Mouse (Mus musculus) heart, embryonic 14.5 days (tissue): ENCODE results near the gene Tmem204. TPM values are rescaled to one million over a fixed set of nuclear protein-coding genes. Genes with fewer than 3 reads are reported as not detected.
"Not testable (repeated sequence)": the region's sequence is repeated elsewhere in the genome, so short reads cannot be mapped to it uniquely, and the experiment has no call there.

Source experiments
- ATAC-seq: fragments of 200-750 bp; cut with Nextera tagmentation; 2 replicates; pipeline ENCODE4 v1.8.0; 2017; ENCODE audit warnings: low read depth, moderate TSS enrichment; ENCODE audit not compliant: insufficient number of reproducible peaks, insufficient read depth, low FRiP score
- H3K27ac ChIP-seq, 2 experiments: fragments of 200-500 bp in 1 of 2; fragments of 300-500 bp in 1 of 2; sonication (generic) in 1 of 2; replicated peaks in 1 of 2; 2 replicates each; pipeline ENCODE4 v1.5.1; 2012 to 2014; ENCODE audit warnings: low read depth in 2 of 2, low read length in 2 of 2, control low read depth in 1 of 2, mild to moderate bottlenecking in 1 of 2, mixed read lengths in 1 of 2; ENCODE audit not compliant: control insufficient read depth in 1 of 2, insufficient read depth in 1 of 2
- H3K27me3 ChIP-seq: fragments of 300-500 bp; sonication (generic); 2 replicates; pipeline ENCODE4 v1.6.1; 2014; ENCODE audit warnings: mild to moderate bottlenecking, low read length, control low read depth; ENCODE audit not compliant: control insufficient read depth, insufficient read depth
- H3K36me3 ChIP-seq: fragments of 300-500 bp; sonication (generic); 2 replicates; pipeline ENCODE4 v1.6.1; 2014; ENCODE audit warnings: mild to moderate bottlenecking, control low read depth, low read length, mixed read lengths; ENCODE audit not compliant: control insufficient read depth, insufficient read depth
- H3K4me1 ChIP-seq, 2 experiments: fragments of 200-500 bp in 1 of 2; fragments of 300-500 bp in 1 of 2; sonication (generic) in 1 of 2; 2 replicates each; pipeline ENCODE4 v1.6.1; 2012 to 2014; ENCODE audit warnings: low read length in 2 of 2, control low read depth in 1 of 2, mixed read lengths in 1 of 2; ENCODE audit not compliant: control insufficient read depth in 2 of 2, insufficient read depth in 2 of 2
- H3K4me2 ChIP-seq: fragments of 300-500 bp; sonication (generic); 2 replicates; pipeline ENCODE4 v1.6.1; 2014; ENCODE audit warnings: mild to moderate bottlenecking, low read length
- H3K4me3 ChIP-seq, 2 experiments: fragments of 200-500 bp in 1 of 2; fragments of 300-500 bp in 1 of 2; sonication (generic) in 1 of 2; 2 replicates each; pipeline ENCODE4 v1.5.1; 2012 to 2014; ENCODE audit warnings: low read length in 2 of 2, mild to moderate bottlenecking in 2 of 2, control low read depth in 1 of 2, low read depth in 1 of 2, moderate library complexity in 1 of 2; ENCODE audit not compliant: control insufficient read depth in 1 of 2, insufficient read depth in 1 of 2
- H3K9ac ChIP-seq: fragments of 300-500 bp; sonication (generic); 2 replicates; pipeline ENCODE4 v1.6.1; 2014; ENCODE audit warnings: mild to moderate bottlenecking, low read length
- H3K9me3 ChIP-seq: fragments of 300-500 bp; sonication (generic); 2 replicates; pipeline ENCODE4 v1.6.1; 2016; ENCODE audit warnings: low read length, control low read depth; ENCODE audit not compliant: control insufficient read depth
- WGBS: fragments of 180-500 bp; shearing (Covaris S2); extraction: QIAGEN DNeasy Blood & Tissue Kit; methylation state at CpG from one replicate; pipeline ENCODE4 v1.1.7; 2014; 5-methylcytosine and 5-hydroxymethylcytosine counted together
- polyA plus RNA-seq: library from polyadenylated mRNA; unstranded; fragments of >200 nt; fragmentation: Nextera tagmentation; extraction: Ambion mirVana; gene quantifications from 2 replicates; pipeline ENCODE4 v1.2.1, GENCODE M21; 2014

Tmem204 gene
- polyA plus RNA-seq: 19.5 and 23.4 TPM in 2 replicates

- peak within 1 kb of the TSS; percentile 78 to 81 for H3K27ac ChIP-seq
- no peaks in the 10 kb centered on the region for H3K9me3 ChIP-seq
- peaks cover 33 to 40% of the 10 kb centered on the region in 2 experiments for H3K4me1 ChIP-seq
- peak within 1 kb of the TSS; percentile 60; the same call in 1 of the 2 replicates for H3K4me2 ChIP-seq
- ATAC-seq: peak; percentile 75
- 0 out of 2 replicates have a peak, but pooled peaks cover 6% of the 10 kb centered on the region for H3K36me3 ChIP-seq
- no peak within 1 kb of the TSS; the same call in 1 of the 2 replicates for H3K9ac ChIP-seq
- no peak within 1 kb of the TSS for H3K4me3 ChIP-seq
- H3K27me3 ChIP-seq: no peaks in the 10 kb centered on the region
- 3% methylated on average over 7 of the region's 7 CpGs for WGBS
These were observed at the start of gene Tmem204 for GRCm38 (mm10) chr17:25083444-25083931. TSS of gene Tmem204 (minus strand) at chr17:25083591.

GRCm38 (mm10) chr17:25130060-25130459 lies 46.7 kb upstream of the Tmem204 start:
- no peaks in the 10 kb centered on the region for H3K36me3 ChIP-seq
- H3K4me1 ChIP-seq: peaks cover 2 to 9% of the 10 kb centered on the region in 2 experiments; a peak in 3 of 4 replicates
- no peaks in the 10 kb centered on the region for H3K9me3 ChIP-seq
- no peaks in the 10 kb centered on the region for H3K27me3 ChIP-seq
- H3K4me3 ChIP-seq: no peak overlapping the region
- H3K27ac ChIP-seq: no peak overlapping the region
- H3K4me2 ChIP-seq: no peak overlapping the region
- H3K9ac ChIP-seq: no peak overlapping the region
- ATAC-seq: no peak
- 76% methylated on average over 1 of the region's 1 CpGs for WGBS

- 42% methylated on average over 9 of the region's 9 CpGs for WGBS
- Histone ChIP-seq H3K9ac (no peak overlapping the region), H3K4me1 (no peaks in the 10 kb centered on the region), H3K9me3 (no peaks in the 10 kb centered on the region), H3K27ac (no peak overlapping the region), H3K4me3 (no peak overlapping the region), H3K36me3 (no peaks in the 10 kb centered on the region), H3K4me2 (no peak overlapping the region), H3K27me3 (no peaks in the 10 kb centered on the region)
- no peak for ATAC-seq
These were observed 44.3 kb upstream of the Tmem204 start for GRCm38 (mm10) chr17:25127681-25128080.

- peak; percentile 66 for ATAC-seq
- Histone ChIP-seq H3K9me3 (no peaks in the 10 kb centered on the region), H3K4me3 (no peak overlapping the region), H3K36me3 (no peaks in the 10 kb centered on the region), H3K27ac (no peak overlapping the region), H3K9ac (no peak overlapping the region), H3K4me1 (no peaks in the 10 kb centered on the region), H3K27me3 (no peaks in the 10 kb centered on the region), H3K4me2 (peak overlapping the region; percentile 4; the same call in 1 of the 2 replicates)
- 10% methylated on average over 8 of the region's 8 CpGs for WGBS
These were observed 43.7 kb upstream of the Tmem204 start for GRCm38 (mm10) chr17:25127079-25127478.

GRCm38 (mm10) chr17:25125442-25126060 lies 42.2 kb upstream of the Tmem204 start:
- 60% methylated on average over 3 of the region's 3 CpGs for WGBS
- H3K4me2 ChIP-seq, H3K27ac ChIP-seq, ATAC-seq, H3K4me1 ChIP-seq, H3K36me3 ChIP-seq, H3K4me3 ChIP-seq, H3K27me3 ChIP-seq, H3K9ac ChIP-seq, H3K9me3 ChIP-seq: not testable (repeated sequence)

GRCm38 (mm10) chr17:25123979-25124378 lies 40.6 kb upstream of the Tmem204 start:
- Histone ChIP-seq H3K4me1 (no peaks in the 10 kb centered on the region), H3K4me3 (no peak overlapping the region), H3K9me3 (no peaks in the 10 kb centered on the region), H3K27me3 (no peaks in the 10 kb centered on the region), H3K27ac (no peak overlapping the region), H3K9ac (no peak overlapping the region), H3K4me2 (no peak overlapping the region), H3K36me3 (no peaks in the 10 kb centered on the region)
- no peak for ATAC-seq
- 35% methylated on average over 7 of the region's 7 CpGs for WGBS

- no peaks in the 10 kb centered on the region for H3K9me3 ChIP-seq
- no peak within 1 kb of the TSS for H3K27ac ChIP-seq
- H3K4me2 ChIP-seq: no peak within 1 kb of the TSS
- ATAC-seq: no peak
- 25% methylated on average over 3 of the region's 3 CpGs for WGBS
- H3K4me1 ChIP-seq: peaks cover 0 to 3% of the 10 kb centered on the region in 2 experiments; a peak in 2 of 4 replicates
- no peak within 1 kb of the TSS for H3K9ac ChIP-seq
- H3K27me3 ChIP-seq: no peaks in the 10 kb centered on the region
- no peak within 1 kb of the TSS for H3K4me3 ChIP-seq
- no peaks in the 10 kb centered on the region for H3K36me3 ChIP-seq
These were observed 37.0 kb upstream of the Tmem204 start, which contains the start of gene Ptx4 for GRCm38 (mm10) chr17:25120406-25120805. TSS of gene Ptx4 (plus strand) at chr17:25120760.
